Mouse (Mus musculus) mouse embryonic stem cell (cell line): Measurements from ENCODE around the gene Acad8.

ENCODE experiments used
- in situ Hi-C, 2 experiments: fragments of 300-500 bp; cut with MboI; formaldehyde crosslinking; loops; 1 replicate in 1 of 2; 3 replicates in 1 of 2; pipeline ENCODE4 v1.14.3; 2019 to 2020; ENCODE audit warnings: low sequenced_read_pairs in 2 of 2, low pct_unique_long_range_greater_than_20kb in 1 of 2, mixed read lengths in 1 of 2; ENCODE audit not compliant: unreplicated experiment in 1 of 2

The Acad8 gene

GRCm38 (mm10) chr9:26990181-26990580, 9.2 kb downstream of the Acad8 start:
- in situ Hi-C loops: no loop called here

- in situ Hi-C loops: no loop called here
Measured at GRCm38 (mm10) chr9:26985668-26986277, 13.6 kb downstream of the Acad8 start.

DNA sequence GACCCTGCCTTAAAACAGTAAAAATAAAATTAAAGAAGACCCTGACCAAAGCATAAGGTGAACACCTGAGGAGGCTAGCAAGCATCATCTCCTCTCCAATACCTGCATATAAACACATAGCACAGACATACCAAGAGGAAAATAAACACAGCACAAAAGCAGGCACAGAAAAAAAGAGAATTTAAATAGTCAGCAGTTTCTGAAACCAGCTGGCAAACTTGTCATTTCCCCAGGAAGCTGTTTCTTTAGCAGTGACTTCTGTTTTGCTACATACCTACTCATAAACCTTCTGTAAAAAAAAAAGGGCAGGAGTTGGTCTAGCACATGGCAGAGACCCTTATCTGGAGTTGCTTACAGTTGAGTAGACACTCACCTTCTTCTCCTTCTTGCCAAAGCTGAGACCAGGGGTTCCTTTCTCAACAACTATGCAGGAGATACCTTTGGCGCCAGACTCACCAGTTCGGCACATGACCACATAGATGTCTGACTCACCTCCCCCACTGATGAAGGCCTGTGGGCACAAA, 14.2 kb downstream of the Acad8 start:
- in situ Hi-C loops: no loop called here

DNA sequence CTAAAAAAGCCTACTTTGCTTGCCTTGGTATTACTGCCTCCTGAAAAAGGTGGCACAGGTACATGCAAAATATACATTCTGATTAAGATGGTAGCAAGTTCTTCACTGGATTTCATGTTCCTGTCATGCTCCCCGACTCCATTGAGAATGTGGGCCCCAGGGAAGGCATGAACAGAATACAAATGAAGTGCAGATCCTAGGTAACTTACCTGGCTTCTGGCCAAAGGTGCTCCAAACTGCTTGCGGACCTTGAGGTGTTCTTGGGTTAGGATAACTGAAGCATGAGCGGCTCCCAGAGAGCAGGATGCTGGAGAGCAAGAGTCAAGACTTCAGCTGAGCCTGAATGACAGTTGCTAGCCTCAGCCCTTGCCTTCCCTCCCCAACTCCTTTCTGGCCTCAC, 20.6 kb downstream of the Acad8 start:
- in situ Hi-C loops: no loop called here

DNA sequence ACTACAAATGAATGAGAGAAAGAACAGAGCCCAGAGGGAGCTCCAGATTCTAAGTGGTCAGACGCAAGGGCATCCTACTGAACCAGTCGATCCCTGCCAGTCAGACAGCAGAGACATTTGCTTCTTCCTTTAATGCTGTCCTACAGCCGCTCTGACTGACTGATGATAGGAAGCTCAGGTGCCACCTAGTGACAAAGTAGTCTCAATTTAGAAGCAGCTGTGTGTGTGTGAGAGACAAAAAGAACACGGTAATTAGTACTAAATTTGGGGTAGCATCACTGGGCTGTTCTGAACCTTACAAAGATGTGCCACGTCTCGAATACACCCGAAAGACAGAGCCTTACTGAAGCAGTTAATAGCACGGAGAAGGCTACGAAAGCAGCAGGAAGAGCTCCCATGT, 21.6 kb downstream of the Acad8 start:
- in situ Hi-C loops: no loop called here

GRCm38 (mm10) chr9:26947790-26948189, 51.6 kb downstream of the Acad8 start:
- in situ Hi-C loops: no loop called here

- in situ Hi-C loops: no loop called here
Measured at GRCm38 (mm10) chr9:26924146-26924545, 75.2 kb downstream of the Acad8 start.
